Mouse (Mus musculus): Measurements from ENCODE around the gene Pknox2.

- TF ChIP-seq POLR2A (IDR thresholded peaks at IDR 0.05; ENCODE audit: control insufficient read depth, low read depth, low read length) (no peak), CTCF (IDR thresholded peaks at IDR 0.05; ENCODE audit: control insufficient read depth, insufficient read depth, insufficient replicate concordance, low read depth, low read length) (no peak)
These were observed 117.3 kb downstream of the Pknox2 start for GRCm38 (mm10) chr9:37029811-37030346.
